Mouse (Mus musculus): ENCODE data around the gene Rnf150. TPM values are rescaled to one million over a fixed set of nuclear protein-coding genes. Genes with fewer than 3 reads are reported as not detected.
"Not testable (repeated sequence)": the region's sequence is repeated elsewhere in the genome, so short reads cannot be mapped to it uniquely, and the experiment has no call there.

The Rnf150 gene
- polyA plus RNA-seq, 1 experiment from 2014 or later, result 1.5 TPM

DNA sequence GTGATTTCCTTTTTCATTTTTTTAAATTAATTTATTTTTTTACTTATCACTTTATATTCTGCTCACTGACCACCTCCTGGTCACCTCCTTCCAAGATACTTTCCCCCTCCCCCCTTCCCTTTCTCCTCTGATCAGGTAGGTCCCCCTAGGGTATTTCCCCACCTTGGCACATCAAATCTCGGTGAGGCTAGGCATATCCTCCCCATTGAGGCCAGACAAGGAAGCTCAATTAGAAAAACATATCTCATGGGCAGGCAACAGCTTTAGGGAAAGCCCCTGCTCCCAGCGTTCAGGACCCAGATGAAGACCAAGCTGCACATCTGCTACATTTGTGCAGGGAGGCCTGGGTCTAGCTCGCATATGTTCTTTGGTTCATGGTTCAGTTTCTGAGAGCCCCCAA, 211.1 kb downstream of the Rnf150 start:
- Histone ChIP-seq H3K27me3 (ENCODE audit: control insufficient read depth, insufficient read depth, low read length) (no peaks in the 10 kb centered on the region), H3K27ac (ENCODE audit: low read depth, low read length) (no peak overlapping the region), H3K36me3 (ENCODE audit: control insufficient read depth, insufficient read depth, low read length) (no peaks in the 10 kb centered on the region), H3K4me2 (ENCODE audit: low read depth, low read length, severe bottlenecking) (no peak overlapping the region), H3K4me1 (replicated peaks; ENCODE audit: control insufficient read depth, insufficient read depth, low read length) (no peaks in the 10 kb centered on the region), H3K4me3 (ENCODE audit: low read depth, low read length) (no peak overlapping the region), H3K9me3 (ENCODE audit: control insufficient read depth, low read length) (no peaks in the 10 kb centered on the region), H3K9ac (ENCODE audit: low read length) (no peak overlapping the region)
- ATAC-seq (replicated peaks; ENCODE audit: low FRiP score) (no peak), DNase-seq (ENCODE audit: low spot score) (no peak)
- WGBS, result 86% methylated on average over 3 of the region's 3 CpGs

DNA sequence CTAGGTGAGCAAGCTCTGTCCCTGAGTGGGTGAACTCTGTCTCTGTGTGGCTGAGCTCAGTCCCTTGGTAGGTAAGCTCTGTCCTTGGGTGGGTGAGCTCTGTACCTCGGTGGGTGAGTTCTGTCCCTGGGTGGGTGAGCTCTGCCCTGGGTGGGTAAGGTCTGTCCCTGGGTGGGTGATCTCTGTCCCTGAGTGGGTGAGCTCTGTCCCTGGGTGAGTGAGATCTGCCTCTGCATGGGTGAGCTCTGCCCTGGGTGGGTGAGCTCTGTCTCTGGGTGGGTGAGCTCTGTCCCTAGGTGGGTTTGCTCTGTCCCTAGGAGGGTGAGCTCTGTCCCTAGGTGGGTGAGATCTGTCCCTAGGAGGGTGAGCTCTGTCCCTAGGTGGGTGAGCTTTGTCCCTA, 213.5 kb downstream of the Rnf150 start:
- no peaks in the 10 kb centered on the region for H3K4me1 ChIP-seq (replicated peaks; ENCODE audit: control insufficient read depth, insufficient read depth, low read length)
- H3K27ac ChIP-seq (ENCODE audit: low read depth, low read length), result no peak overlapping the region
- no peak overlapping the region for H3K4me2 ChIP-seq (ENCODE audit: low read depth, low read length, severe bottlenecking)
- H3K36me3 ChIP-seq (ENCODE audit: control insufficient read depth, insufficient read depth, low read length), result no peaks in the 10 kb centered on the region
- no peak overlapping the region for H3K9ac ChIP-seq (ENCODE audit: low read length)
- no peak for ATAC-seq (replicated peaks; ENCODE audit: low FRiP score)
- H3K4me3 ChIP-seq (ENCODE audit: low read depth, low read length), result no peak overlapping the region
- no peak for DNase-seq (ENCODE audit: low spot score)
- H3K27me3 ChIP-seq (ENCODE audit: control insufficient read depth, insufficient read depth, low read length), result no peaks in the 10 kb centered on the region
- 94% methylated on average over 1 of the region's 1 CpGs for WGBS
- no peaks in the 10 kb centered on the region for H3K9me3 ChIP-seq (ENCODE audit: control insufficient read depth, low read length)

DNA sequence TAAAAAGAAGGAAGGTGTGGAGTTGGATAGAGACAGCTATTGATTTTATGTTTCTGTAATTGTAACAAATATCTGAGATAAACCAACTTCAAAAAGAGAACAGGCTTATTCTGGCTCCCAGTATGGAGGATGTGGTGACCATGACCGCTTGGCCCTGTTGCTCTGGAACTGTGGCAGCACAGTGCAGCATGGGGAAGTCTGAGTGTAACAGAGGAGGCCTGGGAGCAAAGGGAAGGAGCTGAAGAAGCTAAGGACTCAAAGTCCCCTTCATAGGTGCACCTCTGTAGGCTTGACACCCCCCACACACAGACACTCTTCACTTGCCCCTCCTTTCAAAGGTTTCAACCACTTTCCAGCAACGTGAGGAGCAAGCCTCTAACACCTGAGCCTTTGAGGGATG, 214.2 kb downstream of the Rnf150 start:
- H3K4me1 ChIP-seq (replicated peaks; ENCODE audit: control insufficient read depth, insufficient read depth, low read length), result no peaks in the 10 kb centered on the region
- H3K36me3 ChIP-seq (ENCODE audit: control insufficient read depth, insufficient read depth, low read length), result no peaks in the 10 kb centered on the region
- H3K27ac ChIP-seq (ENCODE audit: low read depth, low read length), result no peak overlapping the region
- H3K9me3 ChIP-seq (ENCODE audit: control insufficient read depth, low read length), result no peaks in the 10 kb centered on the region
- H3K9ac ChIP-seq (ENCODE audit: low read length), result no peak overlapping the region
- no peak for ATAC-seq (replicated peaks; ENCODE audit: low FRiP score)
- DNase-seq (ENCODE audit: low spot score), result no peak
- WGBS, result 75% methylated on average over 2 of the region's 2 CpGs
- no peak overlapping the region for H3K4me2 ChIP-seq (ENCODE audit: low read depth, low read length, severe bottlenecking)
- no peaks in the 10 kb centered on the region for H3K27me3 ChIP-seq (ENCODE audit: control insufficient read depth, insufficient read depth, low read length)
- H3K4me3 ChIP-seq (ENCODE audit: low read depth, low read length), result no peak overlapping the region

DNA sequence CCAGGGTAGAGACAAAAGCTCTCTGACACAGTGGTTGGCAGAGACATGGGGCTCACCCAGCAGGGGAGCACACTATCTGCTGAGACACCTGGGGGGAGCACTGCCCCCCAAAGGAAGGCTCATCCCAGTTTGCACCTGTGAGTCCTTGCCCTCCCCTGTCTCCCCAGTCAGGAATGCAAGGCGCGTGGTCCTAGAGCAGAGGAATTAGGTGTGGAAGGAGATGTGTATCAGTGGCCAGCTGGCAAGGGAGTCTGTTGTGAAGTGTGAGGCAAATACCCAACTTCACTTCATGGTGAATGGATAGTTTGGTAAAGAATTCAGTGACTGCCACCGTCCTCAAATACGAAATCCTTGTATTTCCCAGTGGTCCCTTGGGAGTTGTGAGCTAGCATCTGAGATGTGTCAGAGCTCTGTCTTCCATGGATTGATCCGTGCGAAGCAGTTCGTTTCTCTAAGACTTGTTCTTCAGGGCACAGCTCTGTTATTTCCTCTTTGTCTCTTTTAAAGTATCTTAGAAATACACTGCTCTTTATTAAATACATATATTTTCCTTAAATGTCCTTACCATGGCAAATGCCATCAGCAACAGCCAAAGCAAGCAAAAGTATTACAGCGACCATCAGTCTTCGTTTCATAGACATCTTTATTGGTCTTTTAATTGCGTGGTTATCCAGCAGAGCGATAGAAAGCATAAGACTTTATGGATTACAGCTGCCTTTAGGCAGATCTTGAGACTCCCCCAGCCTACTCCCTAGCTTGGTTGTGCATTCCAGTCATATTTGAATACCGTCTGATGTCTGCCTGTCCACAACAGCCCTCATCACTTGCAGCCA, 215.8 kb downstream of the Rnf150 start:
- H3K27ac ChIP-seq (ENCODE audit: low read depth, low read length), result no peak overlapping the region
- DNase-seq (ENCODE audit: low spot score) (no peak), ATAC-seq (replicated peaks; ENCODE audit: low FRiP score) (no peak)
- no peak overlapping the region for H3K4me2 ChIP-seq (ENCODE audit: low read depth, low read length, severe bottlenecking)
- H3K9me3 ChIP-seq (ENCODE audit: control insufficient read depth, low read length), result no peaks in the 10 kb centered on the region
- H3K27me3 ChIP-seq (ENCODE audit: control insufficient read depth, insufficient read depth, low read length), result no peaks in the 10 kb centered on the region
- H3K4me1 ChIP-seq (replicated peaks; ENCODE audit: control insufficient read depth, insufficient read depth, low read length), result no peaks in the 10 kb centered on the region
- no peaks in the 10 kb centered on the region for H3K36me3 ChIP-seq (ENCODE audit: control insufficient read depth, insufficient read depth, low read length)
- no peak overlapping the region for H3K4me3 ChIP-seq (ENCODE audit: low read depth, low read length)
- 82% methylated on average over 12 of the region's 12 CpGs for WGBS
- no peak overlapping the region for H3K9ac ChIP-seq (ENCODE audit: low read length)

DNA sequence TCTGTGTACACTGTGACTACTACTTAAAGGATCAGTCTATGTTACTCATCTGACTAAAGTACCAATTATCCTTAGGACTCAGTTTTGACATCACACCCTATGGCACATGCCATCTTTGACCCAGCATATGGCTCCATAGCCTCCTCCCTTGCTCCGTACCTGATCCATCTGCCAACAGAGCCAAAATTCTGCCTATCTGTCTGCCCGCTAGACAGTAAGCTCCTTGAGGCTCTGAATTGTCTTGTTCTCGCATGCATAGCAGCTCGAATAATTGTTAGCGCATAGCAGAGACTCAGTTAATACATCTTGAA, 216.3 kb downstream of the Rnf150 start:
- WGBS, result 93% methylated on average over 5 of the region's 5 CpGs
- no peak overlapping the region for H3K4me3 ChIP-seq (ENCODE audit: low read depth, low read length)
- H3K27me3 ChIP-seq (ENCODE audit: control insufficient read depth, insufficient read depth, low read length), result no peaks in the 10 kb centered on the region
- H3K27ac ChIP-seq (ENCODE audit: low read depth, low read length), result no peak overlapping the region
- no peak for ATAC-seq (replicated peaks; ENCODE audit: low FRiP score)
- H3K4me2 ChIP-seq (ENCODE audit: low read depth, low read length, severe bottlenecking), result no peak overlapping the region
- no peaks in the 10 kb centered on the region for H3K4me1 ChIP-seq (replicated peaks; ENCODE audit: control insufficient read depth, insufficient read depth, low read length)
- no peaks in the 10 kb centered on the region for H3K9me3 ChIP-seq (ENCODE audit: control insufficient read depth, low read length)
- no peak overlapping the region for H3K9ac ChIP-seq (ENCODE audit: low read length)
- DNase-seq (ENCODE audit: low spot score), result no peak
- no peaks in the 10 kb centered on the region for H3K36me3 ChIP-seq (ENCODE audit: control insufficient read depth, insufficient read depth, low read length)

DNA sequence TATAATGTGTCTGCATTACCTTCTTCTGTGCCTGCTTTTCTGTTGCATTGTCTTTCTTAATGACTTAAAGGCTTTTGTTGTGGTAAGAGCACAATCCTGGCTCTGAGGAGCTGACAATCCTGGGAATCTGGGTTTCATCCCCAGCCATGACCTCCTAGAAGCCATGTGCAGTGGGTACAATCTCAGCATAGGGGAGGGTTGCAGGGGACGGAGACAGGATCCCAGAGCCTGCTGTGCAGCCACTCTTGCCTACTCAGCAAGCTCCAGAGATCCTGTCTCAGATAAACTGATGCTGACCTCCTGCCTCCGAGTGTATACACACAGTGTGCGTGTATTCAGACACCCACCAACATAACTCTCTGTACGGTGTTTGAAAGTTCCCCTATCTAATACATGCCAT, 218.1 kb downstream of the Rnf150 start:
- no peaks in the 10 kb centered on the region for H3K4me1 ChIP-seq (replicated peaks; ENCODE audit: control insufficient read depth, insufficient read depth, low read length)
- 69% methylated on average over 4 of the region's 4 CpGs for WGBS
- no peak overlapping the region for H3K4me2 ChIP-seq (ENCODE audit: low read depth, low read length, severe bottlenecking)
- H3K9ac ChIP-seq (ENCODE audit: low read length), result no peak overlapping the region
- H3K27ac ChIP-seq (ENCODE audit: low read depth, low read length), result no peak overlapping the region
- no peaks in the 10 kb centered on the region for H3K9me3 ChIP-seq (ENCODE audit: control insufficient read depth, low read length)
- ATAC-seq (replicated peaks; ENCODE audit: low FRiP score) (no peak), DNase-seq (ENCODE audit: low spot score) (no peak)
- H3K4me3 ChIP-seq (ENCODE audit: low read depth, low read length), result no peak overlapping the region
- no peaks in the 10 kb centered on the region for H3K27me3 ChIP-seq (ENCODE audit: control insufficient read depth, insufficient read depth, low read length)
- no peaks in the 10 kb centered on the region for H3K36me3 ChIP-seq (ENCODE audit: control insufficient read depth, insufficient read depth, low read length)

DNA sequence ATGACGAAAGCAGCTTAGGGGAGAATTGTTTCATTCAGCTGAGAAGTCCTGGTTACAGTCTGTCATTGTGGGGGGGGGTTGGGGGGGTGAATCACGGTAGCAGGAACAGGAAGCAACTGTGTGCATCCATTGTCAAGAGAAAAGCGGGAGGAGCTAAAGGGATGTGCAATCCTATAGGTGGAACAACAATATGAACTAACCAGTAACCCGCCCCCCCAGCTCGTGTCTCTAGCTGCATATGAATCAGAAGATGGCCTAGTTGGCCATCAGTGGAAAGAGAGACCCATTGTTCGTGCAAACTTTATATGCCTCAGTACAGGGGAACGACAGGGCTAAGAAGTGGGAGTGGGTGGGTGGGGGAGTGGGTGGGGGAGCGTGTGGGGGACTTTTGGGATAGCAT, 218.7 kb downstream of the Rnf150 start:
- not testable (repeated sequence) for H3K4me1 ChIP-seq (replicated peaks; ENCODE audit: control insufficient read depth, insufficient read depth, low read length); DNase-seq (ENCODE audit: low spot score); H3K9ac ChIP-seq (ENCODE audit: low read length); H3K27me3 ChIP-seq (ENCODE audit: control insufficient read depth, insufficient read depth, low read length); ATAC-seq (replicated peaks; ENCODE audit: low FRiP score); H3K4me3 ChIP-seq (ENCODE audit: low read depth, low read length); H3K9me3 ChIP-seq (ENCODE audit: control insufficient read depth, low read length); H3K36me3 ChIP-seq (ENCODE audit: control insufficient read depth, insufficient read depth, low read length); H3K4me2 ChIP-seq (ENCODE audit: low read depth, low read length, severe bottlenecking); H3K27ac ChIP-seq (ENCODE audit: low read depth, low read length)
- WGBS, result 83% methylated on average over 8 of the region's 8 CpGs

- H3K4me1 ChIP-seq (replicated peaks; ENCODE audit: control insufficient read depth, insufficient read depth, low read length), result no peaks in the 10 kb centered on the region
- no peaks in the 10 kb centered on the region for H3K9me3 ChIP-seq (ENCODE audit: control insufficient read depth, low read length)
- DNase-seq (ENCODE audit: low spot score) (no peak), ATAC-seq (replicated peaks; ENCODE audit: low FRiP score) (no peak)
- 79% methylated on average over 7 of the region's 7 CpGs for WGBS
- no peak overlapping the region for H3K4me3 ChIP-seq (ENCODE audit: low read depth, low read length)
- H3K27ac ChIP-seq (ENCODE audit: low read depth, low read length), result no peak overlapping the region
- H3K4me2 ChIP-seq (ENCODE audit: low read depth, low read length, severe bottlenecking), result no peak overlapping the region
- no peaks in the 10 kb centered on the region for H3K36me3 ChIP-seq (ENCODE audit: control insufficient read depth, insufficient read depth, low read length)
- no peak overlapping the region for H3K9ac ChIP-seq (ENCODE audit: low read length)
- no peaks in the 10 kb centered on the region for H3K27me3 ChIP-seq (ENCODE audit: control insufficient read depth, insufficient read depth, low read length)
Measured at GRCm38 (mm10) chr8:83082251-83082650, 219.1 kb downstream of the Rnf150 start.

DNA sequence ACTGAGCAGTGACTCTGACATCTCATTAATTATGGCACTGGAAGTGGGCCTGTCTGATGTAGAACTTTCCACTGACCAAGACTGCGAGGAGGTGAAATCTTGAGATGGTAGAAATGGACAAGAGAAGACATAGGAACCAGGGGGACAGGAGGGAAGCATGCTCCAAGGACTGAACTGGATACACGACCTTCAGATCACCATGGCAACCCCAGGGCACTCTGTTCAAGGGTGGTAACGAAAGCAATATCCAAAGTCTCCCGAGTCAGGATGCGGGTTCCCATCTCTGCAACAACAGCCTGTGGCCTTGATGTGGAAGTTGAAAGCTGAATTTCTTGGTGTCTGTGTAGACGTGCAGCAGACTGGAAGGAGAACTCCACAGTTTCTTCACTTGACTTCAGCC, 220.3 kb downstream of the Rnf150 start:
- no peaks in the 10 kb centered on the region for H3K36me3 ChIP-seq (ENCODE audit: control insufficient read depth, insufficient read depth, low read length)
- no peaks in the 10 kb centered on the region for H3K4me1 ChIP-seq (replicated peaks; ENCODE audit: control insufficient read depth, insufficient read depth, low read length)
- no peak overlapping the region for H3K4me3 ChIP-seq (ENCODE audit: low read depth, low read length)
- H3K9ac ChIP-seq (ENCODE audit: low read length), result no peak overlapping the region
- ATAC-seq (replicated peaks; ENCODE audit: low FRiP score), result no peak
- no peak overlapping the region for H3K4me2 ChIP-seq (ENCODE audit: low read depth, low read length, severe bottlenecking)
- H3K27me3 ChIP-seq (ENCODE audit: control insufficient read depth, insufficient read depth, low read length), result no peaks in the 10 kb centered on the region
- H3K27ac ChIP-seq (ENCODE audit: low read depth, low read length), result no peak overlapping the region
- H3K9me3 ChIP-seq (ENCODE audit: control insufficient read depth, low read length), result no peaks in the 10 kb centered on the region
- 72% methylated on average over 6 of the region's 6 CpGs for WGBS
- no peak for DNase-seq (ENCODE audit: low spot score)

All from forebrain, embryonic 11.5 days (tissue).